Mouse (Mus musculus) testis, postnatal 14 days (tissue): ENCODE measurements around the gene Tifab.

ENCODE experiments used
- DNase-seq: peaks from one replicate; pipeline ENCODE4 v3.0.0; 2021; ENCODE audit warnings: low spot score

Gene Tifab

GRCm38 (mm10) chr13:56139167-56139751 lies 39.4 kb downstream of the Tifab start:
- DNase-seq = no peak

GRCm38 (mm10) chr13:56136200-56136599 lies 42.5 kb downstream of the Tifab start, which contains the start of gene H2afy:
H2afy (minus strand) TSS chr13:56136361.
- DNase-seq = no peak

GRCm38 (mm10) chr13:56135231-56136052 lies 43.2 kb downstream of the Tifab start:
- DNase-seq = peak; percentile 84

GRCm38 (mm10) chr13:56134631-56135181 lies 44.0 kb downstream of the Tifab start:
- DNase-seq = peak; percentile 33

GRCm38 (mm10) chr13:56134031-56134430 lies 44.7 kb downstream of the Tifab start:
- DNase-seq = no peak

GRCm38 (mm10) chr13:56132941-56133340 lies 45.7 kb downstream of the Tifab start:
- DNase-seq = no peak

- no peak for DNase-seq
These were observed 46.3 kb downstream of the Tifab start for GRCm38 (mm10) chr13:56132326-56132936.

GRCm38 (mm10) chr13:56130544-56130943 lies 48.1 kb downstream of the Tifab start:
- no peak for DNase-seq

- no peak for DNase-seq
These were observed 49.1 kb downstream of the Tifab start for GRCm38 (mm10) chr13:56129578-56129977.

GRCm38 (mm10) chr13:56129014-56129413 lies 49.7 kb downstream of the Tifab start:
- DNase-seq = no peak

- DNase-seq = no peak
These were observed 53.1 kb downstream of the Tifab start for GRCm38 (mm10) chr13:56125632-56126031.
